Mouse (Mus musculus) retina, postnatal 1 day (tissue): ENCODE measurements at regions not wholly inside any gene's neighbourhood (a gene's known extent, or its start where the extent isn't known, plus 50 kb on each side); places are given as distances from the start of the nearest gene placed in this dataset.

Experiments used
- DNase-seq: peaks from one replicate; pipeline ENCODE4 v3.0.0-alpha.2; 2012

- DNase-seq = no peak
Measured at GRCm38 (mm10) chr1:48866926-48867325, 1974.3 kb upstream of the Slc39a10 start.

- DNase-seq = peak; percentile 44
Measured at GRCm38 (mm10) chr1:48881373-48881772, 1988.7 kb upstream of the Slc39a10 start.

GRCm38 (mm10) chr1:48893571-48893970 is 2000.9 kb upstream of the Slc39a10 start:
- DNase-seq = no peak

- no peak for DNase-seq
Measured at GRCm38 (mm10) chr1:48916419-48916818, 1984.0 kb upstream of the Tmeff2 start.

GRCm38 (mm10) chr1:48943126-48943525 is 1957.3 kb upstream of the Tmeff2 start:
- no peak for DNase-seq

GRCm38 (mm10) chr1:48943826-48944225 is 1956.6 kb upstream of the Tmeff2 start:
- DNase-seq = no peak
